Mouse (Mus musculus): Measurements from ENCODE around the gene Slc6a17. TPM values are rescaled to one million over a fixed set of nuclear protein-coding genes. Genes with fewer than 3 reads are reported as not detected.

Gene Slc6a17
- total RNA-seq (2015) = not detected in 2 replicates
- total RNA-seq (2017) = not detected in 2 replicates

DNA sequence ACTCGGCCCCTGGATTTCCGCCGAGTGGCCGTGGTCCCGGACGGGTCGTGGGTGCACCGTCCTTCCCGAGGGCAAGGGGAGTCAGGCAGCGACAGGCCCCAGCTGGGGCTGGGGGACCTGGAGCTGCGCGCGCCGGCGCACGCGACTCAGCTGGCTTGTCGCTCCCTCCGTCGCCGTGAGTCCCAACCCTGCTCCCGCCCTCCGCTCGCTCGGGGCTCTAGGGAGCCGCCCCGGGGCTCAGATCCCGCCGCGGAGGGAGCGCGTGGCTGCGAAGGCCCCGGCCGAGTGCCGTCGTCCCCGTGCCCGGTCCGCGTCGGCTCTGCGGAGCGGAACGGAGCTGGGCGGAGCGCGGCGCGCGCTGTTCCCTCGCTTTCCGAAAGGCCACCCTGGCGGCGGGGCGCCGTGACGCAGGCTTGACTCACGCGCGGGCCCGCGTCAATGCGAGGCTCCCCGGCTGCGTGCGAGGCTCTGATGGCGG lies at the start of gene Slc6a17:
Gene Slc6a17 (minus strand): TSS at position 388 of the 478 bp plus-strand sequence.
- ATAC-seq (ENCODE audit: poor library complexity, severe bottlenecking) = no peak

DNA sequence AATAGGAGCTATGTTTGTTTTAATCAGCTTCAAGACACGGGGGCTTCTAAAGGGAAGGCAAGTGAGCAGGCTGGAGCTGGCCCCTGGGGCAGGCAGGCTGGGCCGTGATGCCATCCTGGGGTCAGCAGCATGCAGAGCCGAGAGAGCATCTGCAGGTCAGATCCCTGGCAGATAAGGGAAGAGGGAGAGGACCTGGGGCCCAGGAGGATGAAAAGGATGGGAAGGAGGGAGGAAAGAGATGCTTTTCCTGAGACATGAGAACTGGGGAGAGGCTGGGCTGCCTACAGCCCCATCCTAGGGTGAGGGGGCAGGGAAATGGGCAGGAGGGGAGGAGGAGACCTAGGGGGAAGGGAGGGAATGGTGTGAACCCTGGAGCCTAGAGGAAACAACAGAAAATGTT lies 47.5 kb upstream of the Slc6a17 start:
- no peak for ATAC-seq (ENCODE audit: poor library complexity, severe bottlenecking)

DNA sequence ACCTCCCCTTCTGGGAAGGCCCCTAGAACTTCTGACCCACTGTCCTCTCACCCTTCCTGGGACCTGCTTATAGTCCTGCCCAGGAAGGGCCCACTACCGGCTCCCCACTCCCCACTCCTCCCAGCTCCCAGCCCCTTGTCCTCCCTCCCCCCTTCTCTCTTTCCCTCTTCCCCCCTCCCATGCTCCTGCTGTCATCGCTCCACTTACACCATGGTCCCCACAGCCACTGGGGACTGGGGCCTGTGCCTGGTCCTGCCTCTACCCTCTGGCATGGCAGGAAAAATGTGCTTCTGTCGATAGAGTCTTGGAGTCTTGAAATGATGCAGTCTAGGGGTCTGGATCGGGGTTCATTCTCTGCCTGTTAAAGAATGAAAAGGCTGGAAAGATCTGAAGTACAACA lies 46.1 kb upstream of the Slc6a17 start:
- no peak for ATAC-seq (ENCODE audit: poor library complexity, severe bottlenecking)

DNA sequence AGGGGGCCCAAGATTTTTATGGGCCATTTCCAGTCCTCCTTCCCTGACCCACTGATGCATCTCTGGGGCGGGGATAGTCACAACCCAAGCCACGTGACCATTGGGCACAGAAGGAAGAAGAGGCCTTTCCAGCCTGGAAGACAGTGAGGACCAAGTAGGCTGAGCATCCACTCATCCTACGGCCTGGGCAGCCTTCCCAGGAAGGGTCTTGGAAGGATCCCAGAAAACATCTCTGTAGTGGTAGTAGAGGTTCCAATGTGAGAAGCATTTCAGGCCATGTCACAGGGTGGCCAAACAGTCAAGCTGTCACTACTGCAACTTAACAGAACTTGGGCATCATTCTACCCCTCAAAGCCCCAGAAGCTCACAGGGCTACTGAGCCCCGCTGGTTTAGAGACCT lies 44.8 kb upstream of the Slc6a17 start:
- ATAC-seq (ENCODE audit: poor library complexity, severe bottlenecking) = no peak

DNA sequence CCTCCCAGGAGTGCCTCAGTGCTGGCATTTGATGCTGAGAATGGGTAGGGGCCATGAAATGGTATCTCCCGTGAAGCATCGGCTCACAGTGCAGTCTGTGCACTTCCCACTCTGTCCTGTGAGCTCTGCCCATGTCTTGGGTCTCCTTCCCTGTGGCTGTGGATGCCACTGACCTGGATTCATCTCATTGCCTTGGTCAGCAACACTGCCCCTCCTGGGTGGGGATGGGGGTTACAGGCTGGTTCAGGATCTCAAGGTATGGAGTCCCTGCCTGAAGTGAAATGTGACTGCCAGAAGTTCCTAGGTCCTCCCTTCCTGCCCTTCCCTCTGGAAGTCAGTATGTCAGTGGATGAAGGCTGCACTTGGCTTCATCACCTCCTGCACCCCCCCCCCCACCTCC lies 44.3 kb upstream of the Slc6a17 start:
- no peak for ATAC-seq (ENCODE audit: poor library complexity, severe bottlenecking)

DNA sequence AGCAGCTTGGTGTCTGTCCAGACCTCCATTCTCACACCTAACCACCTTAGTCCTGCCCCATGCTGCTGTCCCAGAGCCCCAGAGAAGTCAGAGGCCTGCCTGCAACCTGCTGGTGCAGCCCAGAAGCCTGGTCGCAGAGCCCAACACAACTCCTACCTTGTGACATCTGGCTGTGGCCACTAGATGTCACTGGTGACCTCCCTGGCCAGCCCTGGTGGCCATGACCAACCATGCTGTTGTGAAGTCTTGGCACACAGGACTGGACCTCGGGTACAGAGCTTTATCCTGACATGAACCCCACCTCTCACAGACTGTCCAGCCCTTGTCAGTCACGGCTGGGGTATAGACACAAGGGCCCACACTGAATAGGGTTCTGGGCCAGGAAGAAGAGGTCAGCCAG lies 41.4 kb upstream of the Slc6a17 start:
- peak; percentile 72 for ATAC-seq (ENCODE audit: poor library complexity, severe bottlenecking)

DNA sequence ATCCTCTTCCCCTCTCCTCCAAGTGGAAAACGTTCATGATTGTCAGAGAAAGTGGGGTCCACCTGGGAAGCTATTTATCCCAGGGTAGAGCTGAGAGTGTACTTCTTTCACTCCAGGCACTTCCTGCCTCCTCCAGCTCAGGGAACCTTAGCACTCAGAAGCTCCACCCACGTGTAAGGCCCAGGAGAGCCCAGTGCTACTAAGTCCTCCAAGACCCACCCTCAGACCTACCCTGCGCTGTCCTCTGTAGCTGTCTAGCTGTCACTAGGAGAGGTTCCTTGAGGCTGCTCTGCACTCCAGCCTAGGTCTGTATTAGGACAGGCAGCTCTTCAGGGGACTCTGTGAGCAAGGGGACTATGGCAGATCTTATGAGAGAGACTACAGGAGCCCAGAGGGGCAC lies 40.9 kb upstream of the Slc6a17 start:
- ATAC-seq (ENCODE audit: poor library complexity, severe bottlenecking) = no peak

DNA sequence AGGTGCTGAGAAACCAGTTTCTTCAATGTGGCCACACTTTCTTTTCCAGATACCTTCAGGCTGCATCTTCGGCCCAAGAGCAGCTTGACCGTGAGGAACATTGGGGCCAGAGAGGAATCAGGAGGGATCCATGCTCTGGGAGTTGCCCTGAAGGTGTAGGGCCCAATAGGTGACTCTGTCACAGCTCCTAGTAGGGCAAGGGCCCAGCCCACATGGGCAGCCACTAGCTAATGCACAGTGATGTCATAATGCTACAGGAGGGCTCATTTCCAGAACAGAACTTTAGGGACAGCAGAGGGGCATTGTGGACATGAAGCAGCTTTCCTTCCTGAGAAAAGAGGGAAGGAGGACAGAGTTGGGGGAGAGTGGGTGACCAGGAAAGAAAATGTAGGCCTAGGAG lies 37.0 kb upstream of the Slc6a17 start, which contains the start of gene Ubl4b:
Gene Ubl4b (minus strand): TSS at position 232 of the 400 bp plus-strand sequence.
- no peak for ATAC-seq (ENCODE audit: poor library complexity, severe bottlenecking)

DNA sequence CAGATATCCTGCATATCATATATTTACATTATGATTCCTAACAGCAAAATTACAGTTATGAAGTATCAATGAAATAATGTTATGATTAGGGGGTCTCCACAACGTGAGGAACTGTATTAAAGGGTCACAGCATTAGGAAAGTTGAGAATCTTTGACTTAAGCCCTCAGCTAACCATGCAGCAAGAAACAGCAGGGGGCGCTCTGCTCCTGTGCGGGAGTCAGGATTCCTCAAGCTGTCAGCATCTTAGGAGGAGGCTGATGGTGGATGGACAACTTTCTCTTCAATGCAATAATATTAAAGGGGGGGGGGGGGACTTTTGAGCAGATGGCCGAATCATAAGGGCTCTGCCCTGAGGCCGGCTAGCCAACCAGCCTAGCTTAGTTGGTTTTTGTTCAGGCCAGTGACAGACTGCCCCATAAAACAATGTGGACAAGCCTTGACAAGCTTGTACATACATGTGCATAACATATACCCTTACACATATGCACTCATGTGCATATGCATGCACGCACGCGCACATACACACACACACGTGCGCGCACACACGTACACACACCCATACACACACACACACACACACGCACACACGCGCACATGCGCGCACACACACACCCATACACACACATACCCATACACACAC lies 32.7 kb upstream of the Slc6a17 start:
- no peak for ATAC-seq (ENCODE audit: poor library complexity, severe bottlenecking)

DNA sequence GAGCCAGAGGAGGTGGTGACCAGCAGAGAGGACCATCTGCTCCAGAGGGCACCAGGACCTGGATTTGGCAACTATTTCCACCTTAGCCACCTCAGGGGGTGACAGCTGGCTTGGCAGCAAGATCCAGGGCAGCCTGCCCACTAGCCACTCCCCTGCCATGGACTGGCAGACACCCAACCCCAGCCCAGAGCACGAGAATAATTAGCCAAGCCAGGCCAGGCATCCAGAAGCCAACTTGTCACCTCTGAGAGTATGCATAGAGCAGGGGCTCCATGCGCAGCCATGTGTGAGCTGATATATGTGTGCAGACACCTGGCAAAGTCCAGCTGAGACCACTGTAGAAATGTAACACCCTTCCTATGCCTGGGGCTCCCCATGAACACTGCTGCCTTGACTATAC lies 29.1 kb upstream of the Slc6a17 start:
- ATAC-seq (ENCODE audit: poor library complexity, severe bottlenecking) = no peak

DNA sequence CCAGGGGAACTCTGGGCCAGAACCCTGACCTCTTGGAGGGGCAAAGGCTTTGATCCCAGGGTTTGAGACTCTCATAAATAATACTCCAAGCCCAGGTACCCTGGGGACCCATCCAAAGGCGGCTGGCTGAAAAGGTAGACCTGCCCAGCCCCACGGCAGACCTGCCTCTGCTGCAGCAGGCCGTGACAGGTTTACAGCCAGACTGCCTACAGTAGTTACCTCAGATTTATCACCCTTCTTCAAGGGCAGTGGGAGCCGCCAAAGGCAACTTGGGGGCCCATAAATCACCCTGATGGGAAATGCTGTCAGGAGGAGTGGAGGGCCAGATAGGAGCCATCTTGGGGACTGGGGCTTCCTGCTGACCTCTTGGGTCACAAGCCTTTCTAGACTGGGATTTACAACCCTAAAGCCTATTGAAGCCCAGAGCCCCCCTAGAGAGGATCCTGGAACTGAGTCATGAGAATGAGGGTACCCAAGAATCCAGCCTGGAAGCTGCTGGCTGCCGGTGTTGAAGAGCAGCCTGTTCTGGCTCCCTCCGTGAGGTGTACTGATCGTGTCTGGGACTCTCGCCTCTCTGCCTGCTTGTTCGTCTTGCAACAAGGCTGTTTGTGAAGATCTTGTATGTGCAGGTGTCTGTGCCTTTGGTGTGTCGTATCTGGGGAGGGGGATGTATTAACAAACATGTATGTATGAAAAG lies 28.0 kb upstream of the Slc6a17 start:
- no peak for ATAC-seq (ENCODE audit: poor library complexity, severe bottlenecking)

DNA sequence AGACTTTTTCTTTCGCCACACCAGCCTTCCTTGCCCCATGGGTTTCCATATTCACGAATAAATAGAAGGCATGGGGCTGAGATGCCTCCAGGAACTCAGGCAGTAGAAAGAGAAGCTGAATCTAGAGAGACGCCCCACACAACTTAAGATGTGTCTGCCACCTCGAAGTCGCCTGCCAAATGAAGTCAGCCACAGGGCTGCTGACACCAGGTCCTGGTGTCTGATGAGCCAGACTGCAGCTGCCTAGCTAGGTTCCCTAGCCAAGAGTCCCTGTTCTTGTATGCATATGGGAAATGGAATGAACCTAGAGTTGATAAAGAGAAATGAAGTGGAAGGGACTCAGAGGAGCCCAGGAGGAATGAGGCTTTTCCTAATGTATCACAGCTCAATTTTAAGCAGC lies 27.5 kb upstream of the Slc6a17 start:
- no peak for ATAC-seq (ENCODE audit: poor library complexity, severe bottlenecking)

DNA sequence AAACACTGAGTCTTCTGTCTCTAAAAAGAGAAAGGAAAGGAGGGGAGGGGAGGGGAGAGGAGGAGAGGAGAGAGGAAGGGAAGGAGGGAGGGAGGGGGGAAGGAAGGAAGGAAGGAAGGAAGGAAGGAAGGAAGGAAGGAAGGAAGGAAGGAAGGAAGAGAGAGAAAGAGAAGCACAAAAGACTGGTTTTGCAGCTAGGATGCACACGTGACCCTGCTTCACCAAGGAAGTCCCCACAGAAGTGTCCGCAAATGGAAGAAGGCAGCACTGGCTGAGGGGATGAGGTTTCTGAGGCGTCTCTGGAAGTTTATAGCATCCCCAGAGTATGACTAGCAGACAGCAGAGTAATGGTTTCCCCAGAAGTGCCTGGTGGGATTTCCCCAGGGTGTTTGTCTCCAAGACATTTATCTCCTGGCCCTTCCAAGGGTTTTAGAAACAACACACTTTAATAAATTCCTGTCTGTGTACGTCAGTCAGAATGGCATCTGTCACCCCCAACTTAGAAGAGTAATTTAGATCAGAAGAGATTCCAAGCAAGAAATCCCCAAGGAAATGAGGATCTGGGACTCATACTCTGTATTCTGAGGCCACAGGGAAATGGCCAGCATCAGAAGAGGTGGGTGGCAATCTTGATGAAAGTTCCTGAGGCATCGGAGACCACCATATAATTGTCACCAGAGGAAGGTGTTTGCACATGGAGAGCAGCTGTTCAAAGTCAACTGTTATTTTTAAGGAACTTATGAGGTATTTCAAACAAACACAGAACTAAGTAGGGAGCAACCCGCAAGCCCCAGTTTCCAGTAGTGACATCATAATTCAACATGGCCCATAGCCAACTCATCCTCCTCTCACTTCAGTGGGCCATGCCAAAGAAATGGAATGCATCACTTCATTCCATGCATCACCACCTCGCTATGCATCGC lies 25.6 kb upstream of the Slc6a17 start:
- no peak for ATAC-seq (ENCODE audit: poor library complexity, severe bottlenecking)

DNA sequence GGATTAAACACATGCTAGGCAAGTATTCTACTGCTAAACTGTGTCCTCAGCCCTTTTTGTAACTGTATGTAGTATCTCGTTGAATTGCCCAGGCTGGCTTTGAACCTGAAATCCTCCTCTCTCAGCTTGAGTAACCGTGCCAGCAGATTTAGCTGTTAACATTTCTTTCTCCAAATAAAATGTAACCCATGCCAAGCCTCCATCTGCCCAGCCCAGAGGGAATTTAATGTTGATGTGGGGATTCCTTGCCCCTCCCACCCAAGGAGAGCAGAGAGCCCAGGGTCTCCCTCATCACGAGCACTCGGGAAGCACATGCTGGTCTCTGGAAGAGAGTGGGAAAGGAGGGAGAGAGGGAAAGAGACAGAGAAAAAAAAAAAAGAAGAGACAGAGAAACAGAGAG lies 24.8 kb upstream of the Slc6a17 start:
- no peak for ATAC-seq (ENCODE audit: poor library complexity, severe bottlenecking)

DNA sequence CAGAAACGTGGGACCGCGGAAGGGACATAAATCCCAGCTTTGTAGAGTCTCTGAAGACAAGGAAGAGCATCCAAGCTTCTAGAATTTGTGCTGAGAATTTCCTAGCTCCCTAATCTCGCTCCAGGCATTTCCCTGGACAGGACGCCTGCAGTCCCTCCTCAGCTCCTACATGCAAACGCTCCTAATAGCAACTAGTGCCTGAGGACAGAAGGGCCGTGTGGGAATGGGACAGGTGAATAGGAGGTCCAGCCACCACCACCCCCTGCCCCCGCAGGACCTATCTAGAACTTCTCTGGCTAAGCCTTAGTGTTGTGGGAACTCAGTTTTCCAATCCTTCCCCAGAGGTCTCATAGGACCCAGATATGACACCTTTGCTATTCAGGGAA lies 19.7 kb upstream of the Slc6a17 start:
- no peak for ATAC-seq (ENCODE audit: poor library complexity, severe bottlenecking)

DNA sequence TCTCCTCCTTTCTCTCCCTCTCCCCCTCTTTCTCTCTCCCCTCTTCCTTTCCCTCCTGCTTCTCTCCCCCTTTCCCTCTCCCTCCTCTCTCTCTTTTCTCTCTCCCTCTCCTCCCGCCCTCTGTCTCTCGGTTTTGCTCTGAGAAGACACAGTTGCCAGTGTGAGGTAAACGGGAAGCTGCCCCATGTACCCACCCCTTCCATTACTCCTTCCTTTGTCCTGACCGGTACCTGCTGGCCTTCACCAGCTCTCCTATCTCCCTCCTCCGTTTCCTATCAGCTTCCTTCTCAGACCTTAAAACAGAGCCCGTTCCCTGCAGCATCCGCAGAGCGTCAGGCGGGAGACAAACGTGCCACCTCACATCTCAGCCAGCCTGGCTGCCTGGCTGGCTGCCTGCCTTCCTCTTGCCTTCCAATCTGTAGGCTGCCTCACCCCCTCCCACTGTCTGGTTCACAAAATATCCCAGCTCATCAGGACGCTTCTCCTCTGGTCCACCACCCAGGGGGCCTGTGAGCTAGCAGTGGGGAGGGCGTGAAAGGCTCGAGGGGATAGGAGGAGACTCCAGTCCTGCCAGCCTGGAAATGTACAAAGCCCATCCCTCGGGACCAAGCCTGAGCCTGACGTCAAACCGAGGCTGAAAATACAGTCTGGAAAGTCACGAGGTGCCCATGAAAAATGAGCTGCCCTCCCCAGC lies 19.1 kb upstream of the Slc6a17 start:
- ATAC-seq (ENCODE audit: poor library complexity, severe bottlenecking) = no peak

DNA sequence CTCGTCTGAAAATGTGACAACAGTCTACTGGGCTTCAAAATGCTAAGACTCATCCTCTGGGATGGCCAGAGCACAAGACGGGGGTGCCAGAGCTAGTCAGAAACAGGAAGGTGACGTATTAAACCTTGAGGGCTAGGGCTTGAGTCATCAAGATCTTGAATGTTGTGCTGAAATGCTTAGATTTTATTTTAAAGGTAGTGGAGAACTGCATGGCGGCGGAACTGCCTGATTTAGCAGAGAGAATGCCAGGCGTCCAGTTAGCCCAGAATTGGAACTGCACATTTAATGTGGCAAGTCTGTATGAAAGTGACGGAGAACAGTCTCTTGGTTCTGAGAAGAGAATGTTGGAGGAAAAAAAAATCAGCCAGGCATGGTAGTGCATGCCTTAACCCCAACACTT lies 17.1 kb upstream of the Slc6a17 start:
- no peak for ATAC-seq (ENCODE audit: poor library complexity, severe bottlenecking)

DNA sequence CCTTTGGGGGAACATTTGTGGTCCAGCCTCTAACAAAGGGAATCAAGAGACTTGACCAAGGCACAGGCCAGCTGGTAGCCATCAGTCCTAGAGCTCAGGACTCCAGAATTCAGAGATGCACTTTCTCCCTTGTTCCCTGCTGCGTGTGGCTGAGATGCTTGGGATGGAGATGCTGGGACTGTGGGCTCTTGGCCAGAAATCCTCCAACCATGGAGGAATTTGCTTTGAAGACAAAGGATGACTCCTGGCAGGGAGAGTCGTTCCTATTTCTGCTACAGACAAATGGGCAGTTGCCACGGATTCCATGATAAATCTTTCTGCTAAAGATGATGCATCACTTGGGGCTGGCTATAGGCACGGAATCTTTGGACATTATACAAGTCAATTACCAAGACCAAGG lies 15.7 kb upstream of the Slc6a17 start:
- no peak for ATAC-seq (ENCODE audit: poor library complexity, severe bottlenecking)

DNA sequence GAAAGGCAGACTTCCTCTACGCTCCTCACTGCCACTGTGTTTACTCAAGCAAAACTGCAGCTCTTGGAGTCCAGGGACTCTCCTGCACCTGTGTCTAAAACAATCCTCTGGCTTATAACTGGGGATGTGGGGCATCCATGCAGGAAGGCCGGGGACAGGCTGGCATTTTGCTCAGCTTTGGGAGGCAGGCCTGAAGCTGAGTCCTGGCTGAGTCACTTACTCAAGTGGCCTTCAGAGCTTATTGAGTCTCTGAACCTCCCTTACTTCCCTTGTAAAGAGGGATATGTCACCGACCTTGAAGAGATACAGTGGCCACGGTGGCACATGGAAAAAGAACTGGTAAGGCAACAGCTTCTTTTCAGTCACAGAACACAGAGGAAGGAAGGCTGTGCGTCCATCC lies 12.8 kb upstream of the Slc6a17 start:
- ATAC-seq (ENCODE audit: poor library complexity, severe bottlenecking) = no peak

DNA sequence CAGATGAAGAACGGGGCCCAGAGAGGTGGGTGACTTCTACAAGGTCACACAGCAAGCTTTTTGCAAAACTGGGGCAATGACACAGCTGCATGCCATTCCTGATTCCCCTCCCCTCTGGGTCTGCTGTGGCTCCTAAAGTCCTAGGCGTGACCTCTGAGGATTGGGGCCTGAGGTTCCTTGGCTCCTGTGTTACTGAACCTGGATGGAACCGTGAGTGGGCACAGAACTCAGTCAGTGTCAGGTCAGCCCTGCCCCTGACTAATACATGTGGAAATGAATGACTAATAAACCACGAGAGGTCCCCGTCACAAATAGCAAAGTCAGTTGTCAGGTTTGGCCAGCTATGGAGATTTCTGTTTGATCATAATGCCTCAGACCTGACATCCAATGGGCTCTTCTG lies 11.4 kb upstream of the Slc6a17 start:
- no peak for ATAC-seq (ENCODE audit: poor library complexity, severe bottlenecking)
